Mouse (Mus musculus): ENCODE results near the gene Zfp428.
A peak's percentile ranks its signal among the peaks of the same experiment; 100 is the strongest.
"Not testable (repeated sequence)": the region's sequence is repeated elsewhere in the genome, so short reads cannot be mapped to it uniquely, and the experiment has no call there.

Gene Zfp428

GRCm38 (mm10) chr7:24481474-24482207 lies 25.2 kb upstream of the Zfp428 start, which contains the start of gene Cadm4:
TSS of gene Cadm4 (plus strand) at chr7:24482023.
- DNase-seq (ENCODE audit: low spot score), result peak; percentile 85

GRCm38 (mm10) chr7:24482208-24483020 lies 24.4 kb upstream of the Zfp428 start:
- no peak for DNase-seq (ENCODE audit: low spot score)

DNA sequence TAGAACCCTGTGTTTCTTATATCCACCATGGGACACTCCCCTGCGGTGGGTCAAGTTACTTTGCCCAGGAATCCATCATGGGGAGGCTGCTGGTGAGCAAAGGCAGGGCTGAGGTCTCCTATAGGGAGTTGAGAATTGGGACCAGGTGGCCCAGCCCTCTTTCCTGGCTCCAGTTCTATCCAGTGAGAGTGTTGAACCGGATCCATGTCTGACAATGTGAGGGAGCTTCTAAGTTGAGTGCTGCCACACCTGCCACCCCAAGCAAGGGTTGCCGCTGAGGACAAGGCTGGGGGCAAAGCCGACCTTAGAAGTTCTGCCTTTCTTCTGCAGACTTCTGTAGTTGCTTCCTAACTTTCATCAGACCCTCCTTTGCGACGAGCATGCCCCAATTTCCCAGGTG lies 23.5 kb upstream of the Zfp428 start:
- not testable (repeated sequence) for DNase-seq (ENCODE audit: low spot score)

DNA sequence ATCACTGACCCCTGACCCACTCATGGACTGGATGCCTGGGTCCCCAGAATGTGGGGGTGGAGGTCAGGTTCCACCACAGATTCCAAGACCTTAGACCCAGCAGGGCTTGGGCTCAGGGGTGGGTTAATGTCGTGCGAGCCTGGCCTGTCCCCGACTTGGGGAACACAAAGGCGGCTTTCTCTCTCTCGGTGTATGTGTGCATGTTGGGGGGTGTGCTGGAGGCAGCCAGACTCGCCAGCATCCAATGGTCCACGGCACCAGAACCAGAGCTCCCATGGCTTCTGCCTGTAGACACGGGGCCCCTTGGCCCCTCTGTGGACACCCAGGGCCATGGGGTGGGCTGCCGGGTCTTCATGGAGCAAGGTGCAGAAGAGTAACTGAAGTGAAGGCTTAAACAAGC lies 21.3 kb upstream of the Zfp428 start:
- no peak for DNase-seq (ENCODE audit: low spot score)

GRCm38 (mm10) chr7:24486654-24487130 lies 20.1 kb upstream of the Zfp428 start:
- no peak for DNase-seq (ENCODE audit: low spot score)

- no peak for DNase-seq (ENCODE audit: low spot score)
These were observed 19.4 kb upstream of the Zfp428 start for GRCm38 (mm10) chr7:24487403-24487802.

GRCm38 (mm10) chr7:24488303-24488702 lies 18.5 kb upstream of the Zfp428 start:
- DNase-seq (ENCODE audit: low spot score), result no peak

DNA sequence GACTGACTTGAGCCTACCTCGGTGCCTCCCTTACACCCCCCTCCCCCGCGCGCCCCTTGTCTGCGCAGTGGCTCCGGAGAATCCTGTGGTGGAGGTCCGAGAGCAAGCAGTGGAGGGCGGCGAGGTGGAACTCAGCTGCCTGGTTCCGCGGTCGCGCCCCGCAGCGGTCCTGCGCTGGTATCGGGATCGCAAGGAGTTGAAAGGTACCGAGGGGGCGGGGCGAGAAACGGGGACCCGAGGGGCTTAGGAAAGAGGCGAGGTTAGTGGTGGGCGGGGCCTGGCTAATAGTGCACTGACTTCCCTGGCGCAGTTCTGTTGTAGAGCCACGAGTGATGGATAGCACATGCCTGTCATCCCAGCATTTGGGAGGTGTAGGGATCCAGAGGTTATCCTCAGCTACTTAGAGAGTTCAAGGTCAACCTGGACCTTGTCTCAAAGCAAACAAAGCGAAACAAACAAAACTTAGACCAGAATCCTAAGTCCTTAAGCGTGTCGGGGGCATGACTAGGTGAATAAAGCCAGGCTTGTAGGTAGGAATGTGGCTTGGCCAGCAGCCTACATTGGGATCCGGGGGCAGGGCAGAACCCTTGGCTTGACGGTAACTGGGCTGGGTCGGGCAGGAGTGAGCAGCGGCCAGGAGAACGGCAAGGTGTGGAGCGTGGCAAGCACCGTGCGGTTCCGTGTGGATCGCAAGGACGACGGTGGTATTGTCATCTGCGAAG lies 6.8 kb upstream of the Zfp428 start:
- DNase-seq (ENCODE audit: low spot score), result no peak

DNA sequence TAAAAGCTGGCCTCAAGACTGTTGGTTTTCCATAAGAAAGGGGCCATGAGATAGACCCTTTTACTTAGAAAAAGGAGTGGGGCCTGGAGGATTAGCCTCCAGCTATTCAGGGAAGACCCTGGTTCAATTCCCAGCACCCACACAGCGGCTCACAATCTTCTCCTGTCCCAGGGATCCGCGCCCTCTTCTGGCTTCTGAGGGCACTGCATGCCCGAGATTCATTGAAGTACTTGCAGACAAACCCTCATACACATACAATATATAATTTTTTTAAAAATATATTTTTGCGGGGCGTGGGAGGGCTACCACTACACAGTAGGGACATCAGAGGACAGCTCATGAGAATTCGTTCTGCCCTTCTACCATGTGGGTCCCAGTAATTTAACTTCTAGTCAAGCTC lies 5.9 kb upstream of the Zfp428 start:
- DNase-seq (ENCODE audit: low spot score), result no peak

DNA sequence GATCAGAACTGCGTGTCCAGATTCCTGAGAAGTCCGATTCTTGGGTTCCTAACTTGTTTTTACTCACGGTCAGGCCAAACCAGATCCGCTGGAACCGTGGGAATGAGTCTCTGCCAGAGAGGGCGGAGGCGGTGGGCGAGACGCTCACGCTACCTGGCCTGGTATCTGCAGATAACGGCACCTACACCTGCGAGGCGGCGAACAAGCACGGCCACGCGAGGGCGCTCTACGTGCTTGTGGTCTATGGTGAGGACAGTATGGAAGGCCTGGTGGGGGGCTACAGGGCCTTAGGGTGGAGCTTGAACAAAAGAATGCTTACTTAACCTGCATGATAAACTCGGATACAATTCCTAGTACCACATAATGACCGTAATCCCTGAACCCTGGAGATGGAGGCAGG lies 5.3 kb upstream of the Zfp428 start:
- no peak for DNase-seq (ENCODE audit: low spot score)

DNA sequence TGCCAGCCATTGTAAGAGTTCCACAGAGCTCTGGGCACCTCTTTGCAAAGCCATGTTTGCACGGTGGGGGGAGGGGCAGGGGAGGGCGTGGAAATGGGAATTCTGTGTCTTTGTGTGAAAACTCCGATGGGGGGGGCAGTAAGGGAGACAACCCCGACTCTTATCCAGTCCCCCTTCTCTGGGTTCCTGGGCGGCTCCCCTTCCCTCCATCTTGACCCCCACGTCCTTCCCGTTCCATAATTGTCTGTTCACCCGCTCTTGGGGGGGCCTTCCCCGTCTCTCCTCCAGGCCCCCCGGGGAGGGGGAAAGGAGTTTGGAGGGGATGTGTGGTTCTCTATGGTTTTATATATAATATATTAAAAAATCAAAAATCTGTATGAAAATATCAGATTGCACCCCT lies 2.8 kb upstream of the Zfp428 start:
- DNase-seq (ENCODE audit: low spot score), result no peak

DNA sequence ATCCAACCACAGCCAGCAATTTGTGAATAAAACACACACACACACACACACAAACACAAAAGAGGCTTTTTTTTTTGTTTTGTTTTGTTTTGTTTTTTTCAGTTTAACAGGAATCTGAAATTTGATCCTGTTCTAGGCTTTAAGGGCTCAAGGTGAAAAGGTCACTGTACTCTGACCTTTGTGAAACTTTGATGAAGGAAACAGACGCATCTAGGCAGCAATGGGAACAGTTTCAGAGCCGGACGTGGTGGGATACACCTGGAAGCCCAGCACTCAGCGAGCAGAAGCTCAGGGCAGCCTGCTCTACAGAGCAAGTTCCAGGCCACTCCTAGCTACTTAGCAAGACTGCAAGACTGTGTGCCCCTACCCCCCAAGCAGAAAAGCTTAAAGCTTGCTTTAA lies 1.9 kb upstream of the Zfp428 start:
- no peak for DNase-seq (ENCODE audit: low spot score)

- no peak for DNase-seq (ENCODE audit: low spot score)
These were observed 1.2 kb upstream of the Zfp428 start for GRCm38 (mm10) chr7:24505447-24506064.

DNA sequence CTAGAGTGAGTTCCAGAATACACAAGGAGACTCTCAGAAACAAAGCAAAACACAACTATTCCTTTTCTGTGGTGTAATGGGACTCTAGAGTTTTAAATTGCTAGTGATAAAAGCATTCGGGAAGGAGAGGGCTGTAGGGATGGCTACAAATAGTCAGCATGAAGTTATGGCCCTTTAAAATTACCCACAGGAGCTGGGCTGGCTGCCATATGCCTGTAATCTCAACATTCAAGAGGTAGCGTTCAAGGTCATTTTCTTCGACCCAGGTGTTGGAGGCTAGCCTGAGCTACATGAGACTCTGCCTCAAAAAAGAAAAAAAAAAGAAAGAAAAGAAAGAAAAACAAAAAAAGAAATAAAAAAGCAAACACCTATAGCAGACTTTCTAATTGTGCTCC lies 744 bp upstream of the Zfp428 start:
- no peak for DNase-seq (ENCODE audit: low spot score)

DNA sequence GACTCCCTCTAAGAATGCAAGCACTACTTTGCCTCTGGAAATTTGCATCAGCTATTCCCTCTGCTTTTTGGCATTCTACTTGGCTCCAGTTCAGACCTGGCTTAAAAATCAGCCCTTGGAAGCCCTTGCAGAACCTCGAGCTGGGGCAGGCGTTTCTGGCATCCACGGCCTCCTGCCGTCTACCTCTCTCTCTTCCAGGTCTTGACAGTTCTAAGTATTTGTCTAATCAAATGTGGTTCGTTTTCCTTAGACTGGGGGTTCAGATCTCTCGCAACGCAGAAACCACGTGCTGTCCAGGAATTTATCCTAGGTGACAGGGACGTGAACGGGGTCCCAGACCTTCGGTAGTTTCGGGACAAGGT lies 349 bp upstream of the Zfp428 start:
- DNase-seq (ENCODE audit: low spot score), result no peak

- no peak for DNase-seq (ENCODE audit: low spot score)
These were observed 914 bp downstream of the Zfp428 start for GRCm38 (mm10) chr7:24507726-24508114.

GRCm38 (mm10) chr7:24512355-24512754 lies 5.5 kb downstream of the Zfp428 start, which contains the start of gene AC161166.1:
TSS of gene AC161166.1 (minus strand) at chr7:24512455.
- DNase-seq (ENCODE audit: low spot score), result no peak

DNA sequence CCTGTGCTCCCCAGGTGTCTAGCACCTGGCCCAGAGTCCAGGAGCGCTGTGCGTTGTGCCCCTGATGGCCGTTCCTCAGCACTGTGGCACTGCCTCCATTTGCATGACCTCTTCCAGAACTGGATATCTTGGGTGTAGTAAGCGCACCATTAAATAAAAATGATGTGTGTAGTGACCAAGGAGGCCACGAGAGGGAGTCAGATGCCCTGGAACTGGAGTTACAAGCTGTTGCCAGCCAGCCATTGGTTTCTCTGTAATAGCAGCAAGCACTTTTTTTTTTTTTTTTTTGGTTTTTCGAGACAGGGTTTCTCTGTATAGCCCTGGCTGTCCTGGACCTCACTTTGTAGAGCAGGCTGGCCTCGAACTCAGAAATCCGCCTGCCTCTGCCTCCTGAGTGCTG lies 9.5 kb downstream of the Zfp428 start:
- not testable (repeated sequence) for DNase-seq (ENCODE audit: low spot score)

- no peak for DNase-seq (ENCODE audit: low spot score)
These were observed 10.3 kb downstream of the Zfp428 start for GRCm38 (mm10) chr7:24517077-24517476.

DNA sequence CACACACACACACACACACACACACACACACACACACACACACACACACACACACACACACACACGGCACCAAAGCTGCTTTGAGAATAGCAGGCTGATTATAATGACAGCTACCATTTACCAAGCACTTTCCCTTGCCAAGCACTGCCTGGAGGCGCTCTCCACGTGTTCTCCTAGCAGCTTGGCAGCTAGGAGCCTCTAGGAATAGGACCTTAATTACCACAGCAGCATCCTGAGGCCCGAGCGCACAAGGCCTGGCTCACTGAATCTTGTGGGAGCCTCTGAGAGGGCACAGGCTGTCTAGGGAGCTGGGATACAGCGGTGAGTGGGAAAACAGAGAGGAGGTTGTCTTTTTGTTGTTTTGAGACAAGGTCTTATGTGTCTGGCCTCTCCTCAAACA lies 10.8 kb downstream of the Zfp428 start:
- DNase-seq (ENCODE audit: low spot score), result no peak

DNA sequence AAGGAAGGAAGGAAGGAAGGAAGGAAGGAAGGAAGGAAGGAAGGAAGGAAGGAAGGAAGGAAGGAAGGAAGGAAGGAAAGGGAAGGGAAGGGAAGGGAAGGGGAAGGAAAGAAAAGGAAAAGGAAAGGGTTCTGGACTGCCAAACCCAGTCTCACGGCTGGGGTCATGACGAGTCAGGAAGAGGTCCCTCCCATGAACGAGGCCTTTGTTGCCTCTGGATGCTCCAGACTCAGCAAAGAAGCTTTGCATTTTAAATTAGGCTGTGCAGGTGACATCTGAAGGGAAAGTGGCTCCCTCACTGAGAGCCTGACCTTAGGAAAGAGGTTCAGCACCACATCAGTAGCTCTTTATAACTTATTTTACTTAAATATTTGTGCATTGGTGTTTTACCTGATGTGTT lies 12.3 kb downstream of the Zfp428 start:
- DNase-seq (ENCODE audit: low spot score), result no peak

GRCm38 (mm10) chr7:24520054-24520453 lies 13.2 kb downstream of the Zfp428 start:
- DNase-seq (ENCODE audit: low spot score), result not testable (repeated sequence)
